Mouse (Mus musculus) right cerebral cortex, postnatal 36 days (tissue): ENCODE results near the gene Frs2.
"Not testable (repeated sequence)": the region's sequence is repeated elsewhere in the genome, so short reads cannot be mapped to it uniquely, and the experiment has no call there.

Source experiments
- DNase-seq, 2 experiments: peaks; one replicate each; pipeline ENCODE4 v3.0.0; 2022; ENCODE audit warnings: low spot score in 2 of 2, mixed read lengths in 1 of 2

Gene Frs2

GRCm38 (mm10) chr10:117043497-117044166, 104.7 kb downstream of the Frs2 start:
- DNase-seq = not testable (repeated sequence)

DNA sequence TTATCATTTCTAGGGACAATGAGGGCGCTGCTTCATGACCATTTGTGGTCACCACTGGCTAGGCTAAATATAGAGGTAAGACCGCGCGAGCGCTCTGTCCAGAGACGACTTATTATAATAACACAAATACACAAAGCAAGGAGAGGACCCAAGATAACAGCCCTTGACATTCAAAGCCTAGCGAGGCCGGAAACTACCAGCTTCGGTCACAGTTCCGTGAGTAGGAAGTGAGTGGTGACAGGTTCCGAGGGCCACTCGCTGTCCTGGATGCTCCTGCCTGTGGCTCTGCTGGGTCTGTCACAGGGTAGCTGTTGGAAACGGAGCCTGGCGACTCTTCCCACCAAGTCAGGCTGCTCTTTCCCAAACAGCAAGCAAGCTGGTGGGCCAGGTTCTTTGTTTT, 106.0 kb downstream of the Frs2 start:
- DNase-seq = no peak

DNA sequence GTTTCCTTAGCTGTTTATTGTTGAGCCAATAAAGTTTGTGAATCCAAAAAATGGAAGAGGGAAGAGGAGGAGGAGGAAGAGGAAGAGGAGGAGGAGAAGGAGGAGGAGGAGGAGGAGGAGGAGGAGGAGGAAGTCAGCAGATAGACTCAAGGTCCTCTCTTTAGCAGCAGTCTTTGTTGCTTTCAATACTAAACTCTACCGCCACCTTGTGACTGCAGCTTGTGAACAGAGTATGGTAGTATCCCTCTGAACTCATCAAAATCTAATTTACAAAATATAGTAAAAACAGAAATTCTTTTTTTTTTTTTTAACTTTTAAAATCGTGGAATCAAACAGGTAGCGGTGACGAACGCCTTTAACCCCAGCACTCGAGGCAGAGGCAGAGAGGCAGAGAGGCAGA, 108.0 kb downstream of the Frs2 start:
- DNase-seq = no peak

DNA sequence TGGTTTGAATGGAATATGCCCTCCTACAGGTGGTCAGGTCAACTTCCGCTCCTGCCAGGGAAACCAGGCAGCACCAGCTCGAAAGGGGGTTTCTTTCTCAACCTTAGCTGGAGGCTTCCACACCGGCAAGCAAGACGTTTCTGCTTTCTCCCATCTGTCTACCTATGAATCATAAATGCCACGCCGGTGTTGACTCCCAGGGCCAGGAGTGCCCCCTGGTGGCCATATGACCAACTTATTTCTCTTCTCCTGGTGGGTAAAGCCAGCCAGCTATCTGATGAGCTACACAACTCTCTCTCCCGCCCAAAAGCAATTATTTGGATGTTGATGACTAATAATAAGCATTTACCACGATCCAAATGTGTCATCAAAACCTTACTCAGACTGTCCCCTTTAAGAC, 114.5 kb downstream of the Frs2 start:
- DNase-seq = peak; percentile 55

DNA sequence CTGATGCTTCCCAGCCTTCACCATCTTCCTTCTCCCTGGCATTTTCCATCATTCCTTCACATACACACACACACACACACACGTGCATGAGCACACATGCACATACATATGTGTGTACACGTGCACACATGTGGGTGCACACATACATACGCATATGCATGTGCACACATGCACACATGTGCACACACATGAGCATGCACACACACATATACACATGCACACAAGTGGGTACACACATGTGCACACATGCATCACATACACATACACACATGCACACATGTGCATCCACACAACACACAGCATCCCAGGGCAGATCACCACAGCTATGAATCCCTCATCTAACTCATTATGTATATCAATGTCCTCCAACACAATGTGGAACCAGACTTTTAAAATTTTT, 117.2 kb downstream of the Frs2 start:
- no peak for DNase-seq

GRCm38 (mm10) chr10:117026176-117026575, 122.2 kb downstream of the Frs2 start:
- no peak for DNase-seq

DNA sequence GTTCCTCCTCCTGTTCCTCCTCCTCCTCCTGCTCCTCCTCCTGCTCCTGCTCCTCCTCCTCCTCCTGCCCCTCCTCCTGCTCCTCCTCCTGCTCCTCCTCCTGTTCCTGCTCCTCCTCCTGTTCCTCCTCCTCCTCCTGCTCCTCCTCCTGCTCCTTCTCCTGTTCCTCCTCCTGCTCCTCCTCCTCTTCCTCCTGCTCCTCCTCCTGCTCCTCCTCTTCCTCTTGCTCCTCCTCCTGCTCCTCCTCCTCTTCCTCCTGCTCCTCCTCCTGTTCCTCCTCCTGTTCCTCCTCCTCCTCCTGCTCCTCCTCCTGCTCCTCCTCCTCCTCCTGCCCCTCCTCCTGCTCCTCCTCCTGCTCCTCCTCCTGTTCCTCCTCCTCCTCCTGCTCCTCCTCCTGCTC, 122.6 kb downstream of the Frs2 start:
- not testable (repeated sequence) for DNase-seq

- no peak for DNase-seq
Observed at GRCm38 (mm10) chr10:117023693-117024092, 124.6 kb downstream of the Frs2 start.

- DNase-seq = no peak
Observed at GRCm38 (mm10) chr10:117021020-117021754, 127.1 kb downstream of the Frs2 start.
